Mouse (Mus musculus): ENCODE measurements around the gene Ctnna3.

DNA sequence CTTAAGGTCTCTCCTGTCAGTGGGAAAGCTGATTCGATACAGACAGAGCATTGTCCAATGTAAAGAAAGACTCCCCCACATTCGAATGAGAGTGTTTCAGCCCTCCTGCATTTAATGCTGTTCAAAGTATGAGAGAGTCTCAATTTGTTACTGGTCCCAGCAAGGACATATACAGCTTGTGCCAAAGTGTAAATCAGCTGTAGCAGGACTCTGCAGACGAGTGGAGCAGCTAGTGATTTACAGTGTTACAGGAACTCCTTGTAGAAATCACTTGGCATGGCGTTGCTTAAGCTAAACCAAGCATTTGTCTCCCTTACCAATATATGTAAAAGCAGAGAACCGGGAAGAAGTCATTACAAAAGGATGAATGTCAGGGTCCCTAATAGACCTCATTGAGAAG is 31.0 kb downstream of the Ctnna3 start:
- no peak for TF ChIP-seq POLR2A (IDR thresholded peaks at IDR 0.05; ENCODE audit: insufficient read length, low read depth)
- no peak for TF ChIP-seq TCF12 (IDR thresholded peaks at IDR 0.05; ENCODE audit: insufficient read depth, poor library complexity, severe bottlenecking)

All from myocyte (in vitro differentiated cells).